Mouse (Mus musculus) skeletal muscle tissue, adult 2 months (tissue): ENCODE data around the gene Bmper.

ENCODE experiments used
- DNase-seq: peaks from one replicate; pipeline ENCODE4 v3.0.0-alpha.2; 2012; ENCODE audit warnings: low read depth, low spot score

Gene Bmper

DNA sequence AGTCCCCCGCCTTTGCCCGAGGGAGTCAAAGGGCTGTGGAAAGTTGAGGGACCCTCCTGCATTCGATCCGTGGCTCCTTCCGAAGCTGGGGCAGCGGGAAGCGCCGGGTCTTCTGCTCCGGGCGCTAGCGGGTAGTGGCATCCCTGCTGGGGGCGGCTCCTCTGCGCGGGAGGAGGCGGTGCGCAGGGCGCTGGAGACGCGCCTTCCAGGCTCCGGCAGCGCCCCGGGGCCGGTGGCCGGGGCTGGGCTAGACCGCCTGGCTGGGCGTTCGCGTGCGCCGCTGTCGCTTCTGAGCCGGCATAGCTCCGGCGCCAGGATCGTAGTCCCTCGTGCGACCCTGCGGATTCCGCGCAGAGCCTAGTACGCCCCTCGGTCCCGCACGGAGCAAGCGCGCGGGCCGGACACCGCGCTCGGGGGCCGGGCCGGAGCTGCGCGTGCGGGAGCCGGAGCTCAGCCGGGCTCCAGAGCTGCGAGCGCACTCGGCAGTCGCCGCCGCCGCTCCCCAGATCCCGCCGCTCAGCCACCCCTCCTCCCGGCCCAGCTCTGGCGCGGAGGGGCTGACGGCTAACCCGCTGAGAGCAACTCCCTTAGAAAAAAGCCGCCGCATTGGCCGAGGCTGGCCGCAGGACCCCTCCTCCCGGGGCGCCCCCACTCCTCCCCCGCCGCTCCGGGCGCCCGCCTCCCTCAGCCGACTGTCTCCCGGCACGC lies at the start of gene Bmper:
Gene Bmper (plus strand): TSS at position 236 of the 708 bp plus-strand sequence.
- no peak for DNase-seq

DNA sequence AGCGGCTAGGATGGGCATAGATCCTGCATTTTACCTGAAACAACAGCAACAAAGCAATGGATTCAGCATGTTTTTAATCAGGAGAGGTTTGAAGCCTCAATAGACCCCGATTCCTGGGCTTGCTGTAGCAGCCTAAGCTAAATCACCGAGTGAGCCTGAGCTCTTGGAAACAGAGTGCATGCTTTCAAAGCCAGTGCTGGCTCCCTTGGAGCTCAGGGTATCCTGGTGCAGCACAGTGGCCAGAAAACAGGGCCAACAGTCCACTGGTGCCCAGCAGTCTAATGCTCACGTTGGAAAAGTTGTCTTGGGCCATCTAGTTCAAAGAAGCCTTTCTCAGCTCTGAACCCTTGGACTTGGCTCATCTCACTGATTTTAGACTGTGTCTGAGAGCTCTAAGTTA lies 45.4 kb upstream of the Bmper start:
- no peak for DNase-seq

DNA sequence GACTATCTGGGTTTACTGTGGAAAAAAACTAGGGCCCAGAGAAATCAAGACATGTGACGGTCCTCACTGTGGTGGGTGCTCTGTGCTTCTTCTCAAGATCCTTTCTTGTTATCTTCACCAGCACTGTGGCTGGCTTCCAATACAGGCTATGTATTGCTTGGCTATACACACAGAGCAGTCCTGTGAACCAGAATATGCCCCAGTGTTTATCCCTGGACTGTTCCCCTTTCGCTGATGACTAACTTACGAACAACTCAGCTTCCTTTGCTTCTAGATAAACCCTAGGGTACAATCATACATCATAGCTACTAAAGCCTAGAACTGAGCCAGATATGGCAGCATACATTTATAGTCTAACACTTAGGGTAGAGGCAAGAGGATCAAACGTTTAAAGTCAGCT lies 35.7 kb upstream of the Bmper start:
- no peak for DNase-seq

DNA sequence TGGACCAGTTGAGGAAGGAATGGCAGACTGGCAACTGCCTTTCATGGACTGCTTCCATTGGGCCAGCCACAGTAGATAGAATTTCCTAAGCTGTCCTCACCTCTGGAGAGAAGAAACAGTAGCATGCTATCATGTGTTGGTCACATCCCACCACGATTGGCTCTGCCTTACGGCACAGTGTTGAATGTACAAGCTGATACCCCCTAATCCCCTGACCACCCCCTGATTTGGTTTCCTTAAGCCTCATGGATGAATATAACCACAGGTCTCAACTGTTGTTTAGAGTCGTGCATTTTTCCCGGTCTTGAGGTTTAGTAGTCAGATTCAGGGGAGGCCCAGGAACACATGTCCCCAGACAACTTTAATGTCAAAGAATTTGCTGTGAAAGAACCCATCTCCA lies 34.7 kb upstream of the Bmper start:
- DNase-seq, result no peak

DNA sequence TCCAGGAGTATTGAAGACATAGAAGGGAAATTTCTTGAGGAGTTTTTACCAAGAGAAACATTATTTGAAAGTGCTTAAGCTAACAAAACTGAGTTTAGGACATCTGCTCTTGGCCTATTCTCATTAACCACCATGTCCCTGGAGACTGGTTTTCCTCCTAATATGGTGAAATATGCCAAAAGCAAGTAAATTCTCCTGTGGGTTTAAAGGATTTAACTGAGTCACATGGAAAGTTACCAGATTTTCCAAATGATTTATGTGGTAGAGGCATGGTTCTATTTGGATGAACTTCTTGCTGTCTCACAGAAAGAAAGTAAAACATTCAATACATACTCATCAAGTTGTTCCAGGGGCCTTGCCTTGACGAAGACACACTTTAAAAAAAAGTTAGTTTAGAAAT lies 31.9 kb upstream of the Bmper start:
- DNase-seq, result peak; percentile 80

DNA sequence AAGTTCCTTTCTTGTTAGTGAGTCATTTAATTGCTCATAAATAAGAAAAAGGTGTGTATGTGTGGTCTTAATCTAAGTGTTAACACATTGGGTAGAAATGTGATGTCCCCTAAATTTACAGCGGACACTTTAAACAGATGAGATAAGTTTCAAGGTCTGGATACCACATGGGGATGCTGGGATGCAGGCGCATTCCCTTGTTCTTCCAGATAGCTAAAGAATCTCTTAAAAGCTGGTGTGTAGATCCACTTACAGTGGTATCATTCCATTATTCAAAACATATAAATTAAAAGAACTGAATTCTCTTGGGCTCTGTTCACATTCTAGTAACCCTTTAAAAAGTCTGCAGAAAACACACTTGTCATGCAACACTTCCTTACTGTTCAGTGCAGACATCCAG lies 31.4 kb upstream of the Bmper start:
- DNase-seq, result no peak

DNA sequence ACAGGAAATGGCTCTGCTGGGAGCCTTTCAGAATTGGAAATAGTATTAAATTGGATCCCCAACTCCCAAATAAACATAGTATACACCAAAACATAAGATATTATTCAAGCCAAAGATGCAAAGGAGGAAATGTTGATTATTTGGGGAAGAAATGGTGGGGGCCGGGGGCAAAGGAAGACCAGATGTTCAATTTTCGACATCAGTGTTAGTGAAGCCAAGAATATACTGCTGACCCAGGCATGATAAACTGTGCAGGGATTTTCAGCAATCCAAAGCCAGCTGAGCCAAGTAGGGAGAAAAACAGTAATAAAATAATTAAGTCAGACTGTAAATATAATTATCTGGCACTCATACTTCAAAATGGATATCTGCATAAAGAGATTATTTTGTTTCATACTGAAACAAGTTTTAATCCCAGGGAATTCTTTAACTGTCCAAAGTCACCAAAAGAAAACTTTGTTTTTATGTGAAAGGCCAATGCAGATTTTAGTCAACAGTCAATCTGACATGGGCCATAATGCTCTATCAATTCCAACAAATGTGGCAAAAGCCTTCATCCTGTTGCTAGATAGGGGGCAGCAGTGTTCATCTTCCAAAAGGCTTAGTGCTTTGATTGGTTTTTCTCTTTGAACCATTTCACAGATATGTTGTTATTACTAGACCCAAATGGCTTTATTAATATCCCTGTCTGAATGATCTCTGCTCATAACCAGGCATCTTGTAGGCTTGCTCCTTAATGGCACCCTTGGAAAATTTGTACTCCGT lies 30.1 kb upstream of the Bmper start:
- no peak for DNase-seq

DNA sequence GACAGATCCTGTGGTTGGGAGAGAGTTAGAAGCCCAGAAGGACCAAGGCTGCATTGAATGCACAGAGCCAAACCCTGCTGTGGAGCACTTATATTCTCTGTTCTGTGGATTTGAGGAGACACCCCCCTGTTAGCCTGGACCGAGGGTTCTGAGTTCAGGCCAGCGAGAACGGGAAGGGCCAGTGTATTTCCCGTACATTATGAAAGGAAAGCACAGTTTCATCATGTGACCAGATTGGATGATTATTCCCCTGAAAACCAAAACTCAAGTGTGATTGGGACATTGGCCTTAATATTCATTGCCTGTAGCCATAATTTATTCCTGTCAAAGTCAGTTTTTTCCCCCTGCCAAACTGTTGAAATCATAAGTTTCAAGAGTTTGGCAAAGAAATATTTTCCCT lies 23.9 kb upstream of the Bmper start:
- no peak for DNase-seq

DNA sequence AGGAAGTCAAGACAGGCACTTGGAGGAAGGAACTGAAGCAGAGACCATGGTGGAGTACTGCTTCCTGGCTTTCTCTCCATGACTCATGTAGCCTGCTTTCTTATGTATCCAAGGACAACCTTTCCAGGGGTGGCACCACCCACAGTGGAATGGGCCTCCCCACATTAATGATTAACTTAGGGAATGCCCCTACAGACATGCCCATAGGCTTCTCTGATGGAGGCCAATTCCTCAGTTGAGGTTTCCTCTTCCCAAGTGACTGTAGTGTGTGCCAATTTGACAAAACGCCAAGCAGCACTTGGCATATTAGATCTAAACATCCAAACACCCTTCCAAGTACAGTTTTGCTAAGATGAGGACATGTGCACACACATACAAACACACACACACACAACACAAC lies 23.0 kb upstream of the Bmper start:
- DNase-seq, result no peak

DNA sequence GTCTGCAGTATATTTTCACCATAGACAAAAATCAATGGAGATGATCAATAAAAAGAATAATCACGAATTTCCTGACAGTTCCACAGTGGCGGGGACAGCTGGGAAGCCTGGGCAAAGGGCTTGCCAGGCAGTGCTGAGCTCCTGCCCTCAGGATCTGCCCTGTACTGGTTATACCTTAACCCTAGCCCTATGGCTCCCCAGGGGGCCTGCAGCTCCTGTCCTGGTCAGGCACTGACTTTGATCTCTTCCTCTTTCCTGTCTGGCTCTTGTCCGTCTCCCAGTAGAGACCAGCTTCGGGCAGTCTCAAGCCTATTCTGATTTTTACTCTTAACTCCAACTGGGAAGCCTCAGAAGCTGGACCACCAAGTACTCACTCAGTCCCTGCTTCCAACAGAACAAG lies 22.0 kb upstream of the Bmper start:
- no peak for DNase-seq

DNA sequence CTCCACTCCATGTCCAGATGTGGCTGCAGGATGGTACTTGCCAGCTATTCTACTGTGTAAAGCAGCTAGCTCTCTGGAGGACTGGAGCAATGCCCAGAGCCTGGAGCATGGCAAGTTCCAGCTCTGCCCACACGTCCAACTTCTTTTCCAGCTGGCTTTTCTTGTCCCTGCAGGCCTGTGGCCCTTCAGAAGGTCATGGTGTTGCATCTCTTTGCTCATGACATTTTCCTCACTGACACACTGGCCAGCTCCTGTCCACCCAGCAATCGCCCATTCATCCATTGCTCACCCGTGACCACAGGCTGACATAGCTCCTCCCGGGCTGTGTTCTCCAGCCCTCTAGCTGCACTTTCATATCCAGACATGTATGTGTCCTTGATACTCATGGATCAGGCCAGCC lies 20.4 kb upstream of the Bmper start:
- DNase-seq, result no peak

DNA sequence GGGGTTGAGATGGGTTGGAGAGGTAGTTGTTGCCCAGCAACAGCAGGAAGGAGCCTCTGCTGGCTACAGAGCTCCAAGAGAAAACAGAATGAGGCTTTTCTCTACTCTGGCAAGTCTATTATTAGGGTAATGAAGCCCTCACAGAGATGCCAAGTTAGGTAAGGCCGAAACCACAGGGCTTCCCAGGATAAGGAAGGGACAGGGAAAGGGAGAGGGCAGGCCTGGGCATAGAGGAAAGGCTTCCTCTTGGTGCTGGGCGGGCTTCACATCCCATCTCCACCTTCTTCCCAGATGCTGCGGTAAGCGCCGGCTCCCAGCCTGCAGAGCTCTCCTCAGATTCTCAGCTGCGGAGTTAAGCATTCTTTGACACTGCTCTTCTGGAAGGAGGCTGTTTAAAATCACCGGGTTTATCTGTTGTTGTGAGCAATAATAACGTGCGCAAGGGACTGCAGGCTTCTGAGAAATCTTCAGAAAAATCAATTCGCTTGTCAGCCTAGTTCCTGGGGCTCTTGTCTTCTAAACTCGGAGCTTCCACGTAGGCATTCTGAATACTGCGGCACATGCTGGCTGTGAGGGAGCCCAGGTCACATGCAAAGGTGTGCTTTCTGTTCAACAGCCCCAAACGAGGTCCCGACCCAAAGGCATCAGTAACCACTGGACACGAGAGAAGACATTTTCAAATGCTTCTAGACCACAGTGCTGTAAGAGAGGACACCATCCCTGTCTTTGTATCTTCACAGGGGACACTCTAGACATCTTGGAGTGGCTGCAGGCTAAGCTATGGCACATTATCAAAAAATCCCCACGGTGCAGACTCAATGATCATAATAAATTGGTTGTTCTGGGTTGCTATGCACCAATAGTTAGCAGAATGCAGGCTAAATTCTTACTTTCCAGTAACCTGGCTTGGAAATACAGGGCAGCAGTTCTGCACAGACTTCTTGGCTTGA lies 18.3 kb upstream of the Bmper start:
- no peak for DNase-seq

DNA sequence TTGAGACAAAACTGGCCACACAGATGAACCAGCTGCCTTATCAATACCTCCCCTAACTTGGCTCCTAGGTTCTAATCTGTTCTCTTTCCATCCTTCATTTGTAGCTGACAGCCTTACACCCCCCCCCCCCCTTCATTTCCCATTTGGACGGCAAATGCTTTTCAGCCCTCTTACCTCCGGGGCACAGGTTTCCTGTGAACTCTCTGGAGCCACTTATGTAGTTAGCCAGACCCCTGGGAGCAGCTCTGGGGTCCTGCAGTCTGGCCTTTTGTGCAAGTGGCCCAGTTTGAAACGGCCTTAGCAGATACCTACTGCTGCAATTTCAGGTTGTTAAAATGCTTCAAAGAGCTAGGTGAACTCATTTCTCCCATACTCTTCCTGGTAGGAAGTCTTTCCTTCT lies 17.6 kb upstream of the Bmper start:
- no peak for DNase-seq

DNA sequence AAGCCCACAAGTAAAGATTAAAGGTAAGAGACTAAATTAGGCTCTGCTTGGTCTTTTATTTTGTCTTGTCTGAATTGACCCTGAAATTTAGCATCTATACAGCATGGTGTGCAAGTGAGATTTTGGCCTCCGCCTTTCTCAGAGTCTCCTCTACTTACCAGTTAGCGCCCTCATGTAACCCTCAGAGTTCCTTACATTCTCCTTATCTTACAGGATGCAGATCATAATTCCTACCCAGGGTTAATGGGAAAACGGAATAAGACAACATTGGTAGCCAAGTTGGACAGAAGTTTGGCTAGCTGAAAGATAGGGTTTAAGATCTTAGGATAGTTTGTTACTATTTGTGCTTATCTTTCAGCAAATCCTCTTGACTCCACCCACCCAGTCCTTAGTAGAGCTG lies 17.1 kb upstream of the Bmper start:
- no peak for DNase-seq

DNA sequence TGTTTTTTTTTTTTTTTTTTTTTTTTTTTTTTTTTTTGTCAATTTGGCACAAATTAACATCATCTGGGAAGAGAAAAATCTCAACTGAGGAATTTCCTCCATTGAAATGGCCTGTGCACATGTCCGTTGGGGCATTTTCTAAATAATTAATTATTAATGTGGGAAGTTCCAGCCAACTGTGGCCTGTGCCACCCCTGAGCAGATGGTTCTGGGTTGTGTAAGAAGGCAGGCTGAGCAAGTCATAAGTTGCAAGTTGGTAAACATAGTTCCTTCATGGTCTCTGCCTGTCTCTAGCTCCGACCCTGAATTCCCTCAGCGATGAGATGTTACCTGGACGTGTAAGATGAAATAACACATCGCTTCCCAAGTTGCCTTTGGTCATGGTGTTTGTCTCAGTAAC lies 16.7 kb upstream of the Bmper start:
- DNase-seq, result no peak

DNA sequence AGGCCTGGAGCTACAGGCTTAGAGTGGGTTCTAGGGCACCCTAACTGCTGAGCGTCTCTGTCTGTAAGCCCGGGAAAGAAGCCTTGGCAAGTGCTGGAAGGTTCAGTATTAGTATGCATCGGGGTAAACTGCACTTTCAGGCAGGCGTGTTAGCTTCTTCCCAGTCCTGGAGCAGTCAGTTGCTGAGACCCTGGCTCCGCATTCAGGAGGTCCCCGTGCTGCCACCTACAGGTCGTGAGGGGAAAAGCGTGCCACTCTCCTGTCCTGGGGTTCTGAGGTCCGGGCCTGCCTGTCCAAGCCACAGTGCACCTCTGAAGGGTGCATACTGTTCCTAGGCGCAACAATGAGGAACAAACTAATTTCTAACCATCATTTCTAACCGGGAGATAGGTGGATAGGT lies 10.6 kb upstream of the Bmper start:
- peak; percentile 53 for DNase-seq

DNA sequence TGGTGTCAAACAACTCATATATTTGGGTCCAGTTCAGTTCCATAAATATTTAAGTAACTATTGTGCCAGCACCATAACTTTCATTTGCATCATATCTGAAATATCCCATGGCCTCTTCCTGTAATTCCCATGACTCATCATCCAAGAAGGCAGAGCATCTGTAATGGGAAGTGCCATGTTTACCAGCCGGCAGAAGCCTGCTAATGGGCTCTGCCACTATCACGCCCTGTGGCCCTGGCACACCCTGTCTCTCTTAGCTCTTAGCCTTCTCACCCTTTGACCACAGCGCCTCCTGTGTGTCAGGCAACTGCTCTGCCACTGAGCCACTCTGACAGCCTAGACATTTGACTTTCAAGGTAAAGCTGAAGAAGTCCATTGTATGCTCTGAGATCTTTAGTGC lies 3.1 kb upstream of the Bmper start:
- DNase-seq, result no peak

DNA sequence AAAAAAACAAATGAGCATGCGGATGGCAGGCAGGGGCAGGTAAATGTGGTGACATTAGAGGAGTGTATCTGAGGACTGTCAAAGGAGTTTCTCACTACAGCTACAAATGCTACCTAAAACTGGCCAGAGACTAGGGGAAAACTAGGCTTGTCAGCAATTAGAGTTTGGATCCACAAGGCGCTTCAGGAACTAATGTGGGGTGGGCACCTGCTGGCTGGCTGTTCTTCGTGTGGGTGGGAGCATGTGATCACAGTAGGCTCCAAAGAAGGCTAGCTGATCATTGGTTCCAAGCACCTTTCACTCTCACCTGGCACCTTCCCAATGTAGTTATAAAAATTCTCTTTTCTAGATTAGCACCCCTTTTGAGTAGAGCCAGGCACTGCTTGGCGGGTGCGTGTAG lies 900 bp upstream of the Bmper start:
- no peak for DNase-seq

DNA sequence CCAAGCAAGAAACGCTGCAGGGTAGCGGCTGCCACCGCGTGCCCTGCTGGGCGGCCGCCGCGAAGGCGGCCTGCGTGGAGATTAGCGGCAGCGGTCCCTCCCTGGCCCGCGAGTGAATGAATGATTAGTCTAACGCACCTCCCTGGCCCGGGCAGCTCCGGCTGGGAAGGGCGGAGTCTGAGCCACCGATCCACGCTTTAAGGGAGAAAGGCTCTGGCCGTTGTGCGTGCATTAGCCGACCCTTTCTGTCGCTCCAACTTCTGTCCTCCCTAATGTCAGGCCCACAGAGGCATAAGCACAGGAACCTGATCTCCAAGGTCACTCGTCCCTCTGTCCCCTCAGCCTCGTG lies 410 bp upstream of the Bmper start:
- no peak for DNase-seq

DNA sequence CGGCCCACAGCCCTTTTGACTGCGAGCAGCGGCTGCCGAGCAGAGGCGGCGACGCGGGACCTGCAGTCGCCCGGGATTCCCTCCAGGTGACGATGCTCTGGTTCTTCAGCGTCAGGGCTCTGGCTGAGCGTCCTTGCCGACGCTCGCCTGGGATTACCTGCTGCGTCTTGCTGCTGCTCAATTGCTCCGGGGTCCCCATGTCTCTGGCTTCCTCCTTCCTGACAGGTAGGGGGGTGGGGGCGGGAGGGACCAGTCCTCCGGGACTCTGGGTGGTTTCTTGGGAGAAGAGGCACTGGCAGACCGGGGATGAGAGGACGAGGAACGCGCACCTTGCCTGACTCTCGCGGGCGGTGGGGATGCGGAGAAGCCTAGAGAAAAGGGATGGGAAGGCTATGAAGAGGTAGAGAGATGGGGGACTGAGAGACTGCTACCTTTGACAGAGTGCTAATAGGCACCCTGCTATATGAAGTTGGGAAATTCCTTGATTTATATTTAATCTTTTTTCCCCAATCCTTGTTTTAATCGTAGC lies 737 bp downstream of the Bmper start:
- no peak for DNase-seq

DNA sequence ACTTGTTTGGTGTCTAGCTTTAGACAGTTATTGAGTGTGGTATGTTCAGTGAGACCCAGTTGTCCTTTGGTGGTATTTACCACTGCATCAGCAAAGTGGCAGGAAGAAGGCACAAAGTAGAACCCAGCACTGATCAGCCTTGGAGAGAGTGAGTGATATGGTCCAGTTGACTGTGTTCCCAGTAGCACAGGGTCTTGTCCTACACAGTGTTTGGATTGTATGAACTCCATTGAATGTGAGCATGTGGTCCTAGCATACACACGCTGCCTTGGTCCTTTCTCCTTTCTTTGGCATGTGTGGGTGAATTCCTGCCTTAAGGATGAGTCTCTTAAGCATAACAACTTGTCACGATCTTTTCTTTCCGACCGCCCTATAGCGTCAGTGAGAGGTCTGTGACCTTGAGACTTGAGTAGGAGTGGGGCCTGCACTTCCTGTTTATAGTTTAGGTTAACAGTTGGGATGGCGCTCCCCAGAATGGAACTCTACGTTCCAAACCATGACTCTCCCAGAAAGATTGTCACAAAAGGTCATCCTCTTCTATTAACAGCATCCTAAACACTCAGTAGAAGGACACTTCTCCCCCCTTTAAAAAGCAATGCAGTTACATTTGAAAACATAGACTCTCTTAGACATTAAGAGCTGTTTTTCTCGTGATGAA lies 10.7 kb downstream of the Bmper start:
- no peak for DNase-seq
